Mouse (Mus musculus) G1E (cell line): ENCODE results near the gene Kcnc3. TPM values are rescaled to one million over a fixed set of nuclear protein-coding genes. Genes with fewer than 3 reads are reported as not detected.

Experiments used
- ATAC-seq: 2 replicates; pipeline ENCODE4 v1.8.0; 2016; ENCODE audit warnings: mild to moderate bottlenecking; ENCODE audit not compliant: insufficient number of reproducible peaks, poor library complexity, low FRiP score, severe bottlenecking; ENCODE audit errors: extremely low read depth
- DNase-seq: peaks from one replicate; pipeline ENCODE4 v3.0.0; 2012; ENCODE audit warnings: low spot score
- H3K27me3 ChIP-seq: 2 replicates; pipeline ENCODE4 v1.6.1; 2012; ENCODE audit warnings: mild to moderate bottlenecking, low read length, inconsistent platforms; ENCODE audit not compliant: insufficient read depth
- H3K36me3 ChIP-seq: replicated peaks from 2 replicates; pipeline ENCODE3; 2012; ENCODE audit warnings: mild to moderate bottlenecking, inconsistent platforms
- H3K4me1 ChIP-seq: 2 replicates; pipeline ENCODE4 v1.6.1; 2012; ENCODE audit warnings: low read depth, low read length, inconsistent platforms, mixed read lengths; ENCODE audit not compliant: insufficient read depth
- H3K4me3 ChIP-seq: 2 replicates; pipeline ENCODE4 v1.5.1; 2012; ENCODE audit warnings: low read depth, mild to moderate bottlenecking, inconsistent platforms, low read length, moderate library complexity, mixed read lengths
- H3K9me3 ChIP-seq: replicated peaks from 2 replicates; pipeline ENCODE4 v1.6.1; 2012; ENCODE audit warnings: inconsistent platforms
- CTCF ChIP-seq: IDR thresholded peaks from 2 replicates; pipeline ENCODE4 v1.5.1; 2012; ENCODE audit warnings: low read depth, low read length, inconsistent platforms, mixed read lengths
- GATA1 ChIP-seq: IDR thresholded peaks from 2 replicates; pipeline ENCODE4 v1.6.1; 2012; ENCODE audit warnings: borderline replicate concordance, low read length, inconsistent platforms, mixed read lengths
- GATA2 ChIP-seq: IDR thresholded peaks from 2 replicates; pipeline ENCODE4 v1.6.1; 2012; ENCODE audit warnings: low read depth, low read length, inconsistent platforms, borderline replicate concordance
- POLR2AphosphoS5 ChIP-seq: IDR thresholded peaks from 2 replicates; pipeline ENCODE4 v1.6.1; 2012; ENCODE audit warnings: low read depth, low read length, inconsistent platforms; ENCODE audit not compliant: insufficient replicate concordance
- TAL1 ChIP-seq: conservative IDR thresholded peaks from 2 replicates; pipeline ENCODE4 v1.6.1; 2012; ENCODE audit warnings: low read depth, low read length, inconsistent platforms, mixed read lengths
- polyA plus RNA-seq: library from polyadenylated mRNA; stranded (reverse); fragments of >175 nt; gene quantifications from 2 replicates; pipeline ENCODE4 v1.2.3, GENCODE M21; 2012
- total RNA-seq, 2 experiments: library from RNA; stranded (forward) in 1 of 2; stranded (reverse) in 1 of 2; fragments of 200-1000 nt in 1 of 2; fragments of >200 nt in 1 of 2; fragmentation: Nextera tagmentation in 1 of 2; gene quantifications; 2 replicates each; pipeline ENCODE4 v1.2.3; 2014 to 2017

Gene Kcnc3
- total and polyA plus RNA-seq, 3 experiments: 0.05 to 0.53 TPM; not detected in 1

GRCm38 (mm10) chr7:44615987-44616386 lies 25.5 kb downstream of the Kcnc3 start:
- peaks cover 17% of the 10 kb centered on the region; the same call in 1 of the 2 replicates for H3K27me3 ChIP-seq
- TF ChIP-seq POLR2AphosphoS5 (no peak), GATA2 (no peak)
- DNase-seq (no peak), ATAC-seq (no peak)
- no peaks in the 10 kb centered on the region for H3K36me3 ChIP-seq
- H3K9me3 ChIP-seq: peaks cover 4% of the 10 kb centered on the region; the same call in 1 of the 2 replicates
- H3K4me3 ChIP-seq: no peak overlapping the region
- no peaks in the 10 kb centered on the region; the same call in 1 of the 2 replicates for H3K4me1 ChIP-seq

- no peaks in the 10 kb centered on the region; the same call in 1 of the 2 replicates for H3K4me1 ChIP-seq
- DNase-seq (no peak), ATAC-seq (no peak)
- H3K4me3 ChIP-seq: no peak overlapping the region
- H3K9me3 ChIP-seq: peaks cover 7% of the 10 kb centered on the region
- no peaks in the 10 kb centered on the region for H3K36me3 ChIP-seq
- TF ChIP-seq POLR2AphosphoS5 (no peak), GATA2 (no peak), CTCF (peak; percentile 37; the same call in 1 of the 2 replicates)
- peaks cover 11% of the 10 kb centered on the region; the same call in 1 of the 2 replicates for H3K27me3 ChIP-seq
Measured at GRCm38 (mm10) chr7:44617059-44617458, 26.6 kb downstream of the Kcnc3 start.

- Histone ChIP-seq H3K4me1 (no peaks in the 10 kb centered on the region), H3K27me3 (no peaks in the 10 kb centered on the region), H3K4me3 (no peak overlapping the region), H3K9me3 (peaks cover 7% of the 10 kb centered on the region), H3K36me3 (no peaks in the 10 kb centered on the region)
- TF ChIP-seq CTCF (no peak), GATA2 (no peak), POLR2AphosphoS5 (no peak), GATA1 (no peak), TAL1 (no peak)
- DNase-seq (peak; percentile 36), ATAC-seq (no peak)
Measured at GRCm38 (mm10) chr7:44623714-44624542, 33.5 kb downstream of the Kcnc3 start.

GRCm38 (mm10) chr7:44624543-44624826 lies 34.0 kb downstream of the Kcnc3 start:
- Histone ChIP-seq H3K4me1 (no peaks in the 10 kb centered on the region), H3K27me3 (no peaks in the 10 kb centered on the region), H3K4me3 (no peak overlapping the region), H3K36me3 (no peaks in the 10 kb centered on the region), H3K9me3 (peaks cover 5% of the 10 kb centered on the region)
- TF ChIP-seq TAL1 (no peak), GATA1 (no peak), POLR2AphosphoS5 (no peak), CTCF (no peak), GATA2 (no peak)
- ATAC-seq: no peak
- no peak for DNase-seq

GRCm38 (mm10) chr7:44624828-44625227 lies 34.4 kb downstream of the Kcnc3 start:
- no peaks in the 10 kb centered on the region for H3K36me3 ChIP-seq
- ATAC-seq: no peak
- H3K4me1 ChIP-seq: no peaks in the 10 kb centered on the region
- DNase-seq: no peak
- H3K27me3 ChIP-seq: no peaks in the 10 kb centered on the region
- no peak overlapping the region for H3K4me3 ChIP-seq
- peaks cover 3% of the 10 kb centered on the region for H3K9me3 ChIP-seq
- TF ChIP-seq GATA2 (no peak), TAL1 (no peak), GATA1 (no peak), CTCF (no peak), POLR2AphosphoS5 (no peak)

- no peaks in the 10 kb centered on the region for H3K27me3 ChIP-seq
- H3K4me3 ChIP-seq: no peak overlapping the region
- H3K4me1 ChIP-seq: no peaks in the 10 kb centered on the region
- peaks cover 3% of the 10 kb centered on the region for H3K9me3 ChIP-seq
- DNase-seq (no peak), ATAC-seq (no peak)
- TF ChIP-seq GATA1: no peak
- no peak for TF ChIP-seq POLR2AphosphoS5
- TF ChIP-seq CTCF: no peak
- TF ChIP-seq TAL1: no peak
- no peak for TF ChIP-seq GATA2
- H3K36me3 ChIP-seq: no peaks in the 10 kb centered on the region
Measured at GRCm38 (mm10) chr7:44625241-44626067, 35.0 kb downstream of the Kcnc3 start.
